Mouse (Mus musculus) midbrain, postnatal 0 days (tissue): ENCODE measurements around the gene Ddx55. TPM values are rescaled to one million over a fixed set of nuclear protein-coding genes. Genes with fewer than 3 reads are reported as not detected.

Experiments used
- ATAC-seq: fragments of 200-750 bp; cut with Nextera tagmentation; 2 replicates; pipeline ENCODE4 v1.8.0; 2017; ENCODE audit warnings: moderate number of reproducible peaks, mild to moderate bottlenecking, moderate TSS enrichment, moderate library complexity; ENCODE audit not compliant: low FRiP score
- DNase-seq: peaks from one replicate; pipeline ENCODE4 v3.0.0-alpha.2; 2015; ENCODE audit warnings: low spot score
- H3K27ac ChIP-seq: fragments of 300-500 bp; sonication (generic); 2 replicates; pipeline ENCODE4 v1.5.1; 2014; ENCODE audit warnings: low read depth, mild to moderate bottlenecking, low read length, mixed read lengths
- H3K27me3 ChIP-seq: fragments of 300-500 bp; sonication (generic); 2 replicates; pipeline ENCODE4 v1.6.1; 2014; ENCODE audit warnings: low read length, control low read depth, mixed read lengths; ENCODE audit not compliant: insufficient read depth
- H3K36me3 ChIP-seq: fragments of 300-500 bp; sonication (generic); 2 replicates; pipeline ENCODE4 v1.6.1; 2014; ENCODE audit warnings: low read length, control low read depth, mixed read lengths; ENCODE audit not compliant: insufficient read depth
- H3K4me1 ChIP-seq: fragments of 300-500 bp; sonication (generic); 2 replicates; pipeline ENCODE4 v1.6.1; 2014; ENCODE audit warnings: mild to moderate bottlenecking, control low read depth, antibody characterized with exemption, low read length, mixed read lengths; ENCODE audit not compliant: insufficient read depth
- H3K4me2 ChIP-seq: fragments of 300-500 bp; sonication (generic); 2 replicates; pipeline ENCODE4 v1.6.1; 2014; ENCODE audit warnings: low read depth, mild to moderate bottlenecking, low read length, mixed read lengths; ENCODE audit not compliant: poor library complexity, severe bottlenecking
- H3K4me3 ChIP-seq: fragments of 300-500 bp; sonication (generic); 2 replicates; pipeline ENCODE4 v1.5.1; 2014; ENCODE audit warnings: low read depth, mild to moderate bottlenecking, low read length, moderate library complexity
- H3K9ac ChIP-seq: fragments of 300-500 bp; sonication (generic); replicated peaks from 2 replicates; pipeline ENCODE4 v1.6.1; 2014; ENCODE audit warnings: mild to moderate bottlenecking, low read length, moderate library complexity, mixed read lengths; ENCODE audit not compliant: poor library complexity, severe bottlenecking
- H3K9me3 ChIP-seq: fragments of 300-500 bp; sonication (generic); 2 replicates; pipeline ENCODE4 v1.6.1; 2016; ENCODE audit warnings: low read length, control low read depth
- CTCF ChIP-seq: IDR thresholded peaks from 2 replicates; pipeline ENCODE4 v1.5.1; 2016; ENCODE audit warnings: antibody characterized with exemption, mild to moderate bottlenecking
- WGBS: fragments of 180-500 bp; shearing (Covaris S2); extraction: QIAGEN DNeasy Blood & Tissue Kit; methylation state at CpG from one replicate; pipeline ENCODE4 v1.1.7; 2014; 5-methylcytosine and 5-hydroxymethylcytosine counted together
- polyA plus RNA-seq: library from polyadenylated mRNA; unstranded; fragments of >200 nt; fragmentation: Nextera tagmentation; extraction: Ambion mirVana; gene quantifications from 2 replicates; pipeline ENCODE4 v1.2.1, GENCODE M21; 2015
- total RNA-seq: library from RNA; depleted of rRNA; stranded (reverse); fragments of >200 nt; gene quantifications from 2 replicates; pipeline ENCODE4 v1.2.3, GENCODE M21; 2014

Gene Ddx55
- total and polyA plus RNA-seq, 2 experiments from 2014 or later: 14.9 to 26.9 TPM

GRCm38 (mm10) chr5:124528351-124528750, 24.3 kb upstream of the Ddx55 start:
- Histone ChIP-seq H3K9ac (no peak overlapping the region), H3K27ac (0 out of 2 replicates have a peak overlapping the region, but pooled peaks have one; percentile 1), H3K27me3 (no peaks in the 10 kb centered on the region), H3K36me3 (no peaks in the 10 kb centered on the region), H3K4me2 (peak overlapping the region; percentile 86), H3K4me1 (peaks cover 9% of the 10 kb centered on the region), H3K4me3 (no peak overlapping the region), H3K9me3 (no peaks in the 10 kb centered on the region)
- DNase-seq: no peak
- ATAC-seq: no peak
- 76% methylated on average over 4 of the region's 4 CpGs for WGBS
- TF ChIP-seq CTCF: no peak

GRCm38 (mm10) chr5:124528791-124529190, 23.9 kb upstream of the Ddx55 start:
- no peaks in the 10 kb centered on the region for H3K36me3 ChIP-seq
- 0 out of 2 replicates have a peak overlapping the region, but pooled peaks have one; percentile 0 for H3K9ac ChIP-seq
- H3K4me1 ChIP-seq: peaks cover 9% of the 10 kb centered on the region
- H3K27me3 ChIP-seq: no peaks in the 10 kb centered on the region
- 44% methylated on average over 9 of the region's 9 CpGs for WGBS
- no peak overlapping the region for H3K4me3 ChIP-seq
- peak overlapping the region; percentile 86 for H3K4me2 ChIP-seq
- DNase-seq (no peak), ATAC-seq (no peak)
- H3K27ac ChIP-seq: 0 out of 2 replicates have a peak overlapping the region, but pooled peaks have one; percentile 1
- TF ChIP-seq CTCF: no peak
- H3K9me3 ChIP-seq: no peaks in the 10 kb centered on the region

- Histone ChIP-seq H3K4me3 (no peak overlapping the region), H3K27ac (0 out of 2 replicates have a peak overlapping the region, but pooled peaks have one; percentile 1), H3K4me1 (peaks cover 9% of the 10 kb centered on the region), H3K9me3 (no peaks in the 10 kb centered on the region), H3K9ac (0 out of 2 replicates have a peak overlapping the region, but pooled peaks have one; percentile 0), H3K36me3 (no peaks in the 10 kb centered on the region), H3K4me2 (peak overlapping the region; percentile 86), H3K27me3 (no peaks in the 10 kb centered on the region)
- no peak for TF ChIP-seq CTCF
- DNase-seq (no peak), ATAC-seq (no peak)
- WGBS: 56% methylated on average over 8 of the region's 8 CpGs
These were observed 23.4 kb upstream of the Ddx55 start for GRCm38 (mm10) chr5:124529191-124529651.

- ATAC-seq (no peak), DNase-seq (no peak)
- H3K4me3 ChIP-seq: peak overlapping the region; percentile 81
- no peaks in the 10 kb centered on the region for H3K9me3 ChIP-seq
- 68% methylated on average over 8 of the region's 8 CpGs for WGBS
- H3K27ac ChIP-seq: no peak overlapping the region
- no peaks in the 10 kb centered on the region for H3K36me3 ChIP-seq
- TF ChIP-seq CTCF: no peak
- peaks cover 9% of the 10 kb centered on the region for H3K4me1 ChIP-seq
- H3K4me2 ChIP-seq: peak overlapping the region; percentile 86
- H3K9ac ChIP-seq: 0 out of 2 replicates have a peak overlapping the region, but pooled peaks have one; percentile 13
- H3K27me3 ChIP-seq: no peaks in the 10 kb centered on the region
These were observed 23.0 kb upstream of the Ddx55 start for GRCm38 (mm10) chr5:124529697-124530096.

GRCm38 (mm10) chr5:124530655-124531582, 21.7 kb upstream of the Ddx55 start, which contains the start of gene Rilpl1:
TSS of gene Rilpl1 (minus strand) at chr5:124531391.
- H3K9me3 ChIP-seq: no peaks in the 10 kb centered on the region
- peak within 1 kb of the TSS; percentile 81 for H3K4me3 ChIP-seq
- H3K27me3 ChIP-seq: no peaks in the 10 kb centered on the region
- H3K27ac ChIP-seq: peak within 1 kb of the TSS; percentile 69
- WGBS: under 1% methylated on average over 69 of the region's 96 CpGs
- peaks cover 9% of the 10 kb centered on the region for H3K4me1 ChIP-seq
- peak within 1 kb of the TSS; percentile 86 for H3K4me2 ChIP-seq
- no peaks in the 10 kb centered on the region for H3K36me3 ChIP-seq
- DNase-seq (peak; percentile 87), ATAC-seq (peak; percentile 93)
- no peak for TF ChIP-seq CTCF
- H3K9ac ChIP-seq: peak within 1 kb of the TSS; percentile 79

GRCm38 (mm10) chr5:124531583-124531930, 21.1 kb upstream of the Ddx55 start:
- no peaks in the 10 kb centered on the region for H3K9me3 ChIP-seq
- no peaks in the 10 kb centered on the region for H3K27me3 ChIP-seq
- H3K4me3 ChIP-seq: peak overlapping the region; percentile 81
- H3K9ac ChIP-seq: peak overlapping the region; percentile 79
- WGBS: 8% methylated on average over 14 of the region's 14 CpGs
- peak overlapping the region; percentile 86 for H3K4me2 ChIP-seq
- no peak for DNase-seq
- no peak for TF ChIP-seq CTCF
- H3K27ac ChIP-seq: peak overlapping the region; percentile 69
- peak; percentile 51; the same call in 1 of the 2 replicates for ATAC-seq
- no peaks in the 10 kb centered on the region for H3K36me3 ChIP-seq
- peaks cover 9% of the 10 kb centered on the region for H3K4me1 ChIP-seq
